Mouse (Mus musculus): ENCODE data around the gene Syngap1. TPM values are rescaled to one million over a fixed set of nuclear protein-coding genes. Genes with fewer than 3 reads are reported as not detected.
A peak's percentile ranks its signal among the peaks of the same experiment; 100 is the strongest.

Gene Syngap1
- polyA plus RNA-seq, 1 experiment, result 7.3 TPM

GRCm38 (mm10) chr17:26945824-26946495 is 4.9 kb downstream of the Syngap1 start:
- Histone ChIP-seq H3K27me3 (ENCODE audit: control insufficient read depth, insufficient read depth, low read length) (peaks cover 16% of the 10 kb centered on the region), H3K4me3 (ENCODE audit: extremely low read depth, insufficient read depth, insufficient read length) (peak overlapping the region; percentile 48; the same call in 1 of the 2 replicates), H3K36me3 (ENCODE audit: control insufficient read depth, insufficient read depth, low read length) (no peaks in the 10 kb centered on the region), H3K27ac (ENCODE audit: insufficient read depth, low read length) (no peak overlapping the region), H3K4me1 (ENCODE audit: control insufficient read depth, insufficient read depth, insufficient read length) (peaks cover 9% of the 10 kb centered on the region)
- 49% methylated on average over 13 of the region's 13 CpGs for WGBS
- TF ChIP-seq POLR2A (IDR thresholded peaks at IDR 0.05; ENCODE audit: low read depth, low read length), result no peak
- no peak for TF ChIP-seq CTCF (IDR thresholded peaks at IDR 0.05; ENCODE audit: extremely low read depth, insufficient read depth, insufficient read length, insufficient replicate concordance)
- no peak for DNase-seq (ENCODE audit: low read depth in 1 of 2, low spot score in 2 of 2)

GRCm38 (mm10) chr17:26946567-26946966 is 5.5 kb downstream of the Syngap1 start:
- TF ChIP-seq POLR2A (IDR thresholded peaks at IDR 0.05; ENCODE audit: low read depth, low read length) (no peak), CTCF (IDR thresholded peaks at IDR 0.05; ENCODE audit: extremely low read depth, insufficient read depth, insufficient read length, insufficient replicate concordance) (no peak)
- H3K4me3 ChIP-seq (ENCODE audit: extremely low read depth, insufficient read depth, insufficient read length), result peak overlapping the region; percentile 48; the same call in 1 of the 2 replicates
- H3K36me3 ChIP-seq (ENCODE audit: control insufficient read depth, insufficient read depth, low read length), result no peaks in the 10 kb centered on the region
- H3K27me3 ChIP-seq (ENCODE audit: control insufficient read depth, insufficient read depth, low read length), result peaks cover 16% of the 10 kb centered on the region
- no peak overlapping the region for H3K27ac ChIP-seq (ENCODE audit: insufficient read depth, low read length)
- DNase-seq (ENCODE audit: low read depth in 1 of 2, low spot score in 2 of 2), result no peak
- WGBS, result 3% methylated on average over 34 of the region's 37 CpGs
- peaks cover 15% of the 10 kb centered on the region for H3K4me1 ChIP-seq (ENCODE audit: control insufficient read depth, insufficient read depth, insufficient read length)

GRCm38 (mm10) chr17:26947231-26948100 is 6.4 kb downstream of the Syngap1 start:
- 84% methylated on average over 12 of the region's 12 CpGs for WGBS

GRCm38 (mm10) chr17:26948316-26949050 is 7.4 kb downstream of the Syngap1 start:
- 1% methylated on average over 65 of the region's 87 CpGs for WGBS
- Histone ChIP-seq H3K4me1 (ENCODE audit: control insufficient read depth, insufficient read depth, insufficient read length) (peaks cover 25% of the 10 kb centered on the region), H3K27ac (ENCODE audit: insufficient read depth, low read length) (no peak overlapping the region), H3K36me3 (ENCODE audit: control insufficient read depth, insufficient read depth, low read length) (no peaks in the 10 kb centered on the region), H3K27me3 (ENCODE audit: control insufficient read depth, insufficient read depth, low read length) (peaks cover 16% of the 10 kb centered on the region), H3K4me3 (ENCODE audit: extremely low read depth, insufficient read depth, insufficient read length) (peak overlapping the region; percentile 53)
- TF ChIP-seq CTCF (IDR thresholded peaks at IDR 0.05; ENCODE audit: extremely low read depth, insufficient read depth, insufficient read length, insufficient replicate concordance), result no peak
- no peak for TF ChIP-seq POLR2A (IDR thresholded peaks at IDR 0.05; ENCODE audit: low read depth, low read length)
- DNase-seq (ENCODE audit: low read depth in 1 of 2, low spot score in 2 of 2), result no peak

More at GRCm38 (mm10) chr17:26947231-26948100, 6.4 kb downstream of the Syngap1 start:
- no peak overlapping the region for H3K27ac ChIP-seq (ENCODE audit: insufficient read depth, low read length)
- H3K36me3 ChIP-seq (ENCODE audit: control insufficient read depth, insufficient read depth, low read length), result no peaks in the 10 kb centered on the region
- no peak for TF ChIP-seq CTCF (IDR thresholded peaks at IDR 0.05; ENCODE audit: extremely low read depth, insufficient read depth, insufficient read length, insufficient replicate concordance)
- peaks cover 22% of the 10 kb centered on the region for H3K4me1 ChIP-seq (ENCODE audit: control insufficient read depth, insufficient read depth, insufficient read length)
- DNase-seq (ENCODE audit: low read depth in 1 of 2, low spot score in 2 of 2), result no peak
- H3K27me3 ChIP-seq (ENCODE audit: control insufficient read depth, insufficient read depth, low read length), result peaks cover 16% of the 10 kb centered on the region
- H3K4me3 ChIP-seq (ENCODE audit: extremely low read depth, insufficient read depth, insufficient read length), result no peak overlapping the region

- Histone ChIP-seq H3K36me3 (ENCODE audit: control insufficient read depth, insufficient read depth, low read length) (no peaks in the 10 kb centered on the region), H3K4me1 (ENCODE audit: control insufficient read depth, insufficient read depth, insufficient read length) (peaks cover 25% of the 10 kb centered on the region), H3K4me3 (ENCODE audit: extremely low read depth, insufficient read depth, insufficient read length) (no peak overlapping the region; the same call in 1 of the 2 replicates), H3K27me3 (ENCODE audit: control insufficient read depth, insufficient read depth, low read length) (peaks cover 16% of the 10 kb centered on the region), H3K27ac (ENCODE audit: insufficient read depth, low read length) (no peak overlapping the region)
- TF ChIP-seq POLR2A (IDR thresholded peaks at IDR 0.05; ENCODE audit: low read depth, low read length) (no peak), CTCF (IDR thresholded peaks at IDR 0.05; ENCODE audit: extremely low read depth, insufficient read depth, insufficient read length, insufficient replicate concordance) (no peak)
- WGBS, result 19% methylated on average over 13 of the region's 14 CpGs
- DNase-seq (ENCODE audit: low read depth in 1 of 2, low spot score in 2 of 2), result no peak
Observed at GRCm38 (mm10) chr17:26949051-26949577, 8.1 kb downstream of the Syngap1 start.

GRCm38 (mm10) chr17:26949866-26950265 is 8.8 kb downstream of the Syngap1 start:
- H3K36me3 ChIP-seq (ENCODE audit: control insufficient read depth, insufficient read depth, low read length), result no peaks in the 10 kb centered on the region
- no peak for DNase-seq (ENCODE audit: low read depth in 1 of 2, low spot score in 2 of 2)
- no peak overlapping the region for H3K4me3 ChIP-seq (ENCODE audit: extremely low read depth, insufficient read depth, insufficient read length)
- no peak overlapping the region for H3K27ac ChIP-seq (ENCODE audit: insufficient read depth, low read length)
- no peak for TF ChIP-seq POLR2A (IDR thresholded peaks at IDR 0.05; ENCODE audit: low read depth, low read length)
- no peak for TF ChIP-seq CTCF (IDR thresholded peaks at IDR 0.05; ENCODE audit: extremely low read depth, insufficient read depth, insufficient read length, insufficient replicate concordance)
- WGBS, result 80% methylated on average over 5 of the region's 5 CpGs
- H3K4me1 ChIP-seq (ENCODE audit: control insufficient read depth, insufficient read depth, insufficient read length), result peaks cover 25% of the 10 kb centered on the region
- H3K27me3 ChIP-seq (ENCODE audit: control insufficient read depth, insufficient read depth, low read length), result peaks cover 16% of the 10 kb centered on the region
